Mouse (Mus musculus) MEL (cell line): ENCODE measurements around the gene Guca2a. TPM values are rescaled to one million over a fixed set of nuclear protein-coding genes. Genes with fewer than 3 reads are reported as not detected.

ENCODE experiments used
- DNase-seq: peaks from one replicate; pipeline ENCODE4 v3.0.0; 2011; ENCODE audit warnings: low read depth, low spot score
- H3K27ac ChIP-seq: 2 replicates; pipeline ENCODE4 v1.5.1; 2012; ENCODE audit warnings: low read depth, mild to moderate bottlenecking, control low read depth, low read length, moderate library complexity; ENCODE audit not compliant: control insufficient read depth
- H3K27me3 ChIP-seq, 2 experiments: fragments of 150-350 bp in 1 of 2; sonication (generic) in 1 of 2; 2 replicates each; pipeline ENCODE4 v1.6.1; 2012; ENCODE audit warnings: low read length in 2 of 2, mild to moderate bottlenecking in 2 of 2, improper control_type of control experiment in 1 of 2, moderate library complexity in 1 of 2; ENCODE audit not compliant: insufficient read depth in 2 of 2, control insufficient read depth in 1 of 2
- H3K36me3 ChIP-seq, 2 experiments: 2 replicates each; pipeline ENCODE4 v1.6.1; 2012 to 2014; ENCODE audit warnings: low read length in 2 of 2, improper control_type of control experiment in 1 of 2, inconsistent platforms in 1 of 2, mild to moderate bottlenecking in 1 of 2; ENCODE audit not compliant: insufficient read depth in 2 of 2, control insufficient read depth in 1 of 2
- H3K4me1 ChIP-seq, 2 experiments: fragments of 150-350 bp in 1 of 2; sonication (generic) in 1 of 2; 2 replicates each; pipeline ENCODE4 v1.6.1; 2012; ENCODE audit warnings: low read length in 2 of 2, improper control_type of control experiment in 1 of 2, mild to moderate bottlenecking in 1 of 2; ENCODE audit not compliant: insufficient read depth in 2 of 2, control insufficient read depth in 1 of 2
- H3K4me3 ChIP-seq, 2 experiments: fragments of 150-350 bp in 1 of 2; sonication (generic) in 1 of 2; 2 replicates each; pipeline ENCODE4 v1.5.1; 2012; ENCODE audit warnings: low read depth in 2 of 2, low read length in 2 of 2, mild to moderate bottlenecking in 2 of 2, moderate library complexity in 2 of 2, control low read depth in 1 of 2, improper control_type of control experiment in 1 of 2; ENCODE audit not compliant: control insufficient read depth in 1 of 2, insufficient read depth in 1 of 2
- H3K79me2 ChIP-seq: 2 replicates; pipeline ENCODE4 v1.6.1; 2012; ENCODE audit warnings: mild to moderate bottlenecking, low read length, moderate library complexity; ENCODE audit not compliant: control insufficient read depth, poor library complexity, insufficient read depth
- H3K9ac ChIP-seq: 2 replicates; pipeline ENCODE4 v1.6.1; 2012; ENCODE audit warnings: low read depth, mild to moderate bottlenecking, control low read depth, low read length, moderate library complexity; ENCODE audit not compliant: control insufficient read depth, poor library complexity, severe bottlenecking
- H3K9me3 ChIP-seq: fragments of 150-350 bp; sonication (generic); replicated peaks from 2 replicates; pipeline ENCODE4 v1.6.1; 2012; ENCODE audit warnings: mild to moderate bottlenecking, low read length, improper control_type of control experiment, moderate library complexity; ENCODE audit not compliant: insufficient read depth
- BHLHE40 ChIP-seq: IDR thresholded peaks from 2 replicates; pipeline ENCODE4 v1.6.1; 2012; ENCODE audit warnings: low read depth, mild to moderate bottlenecking, inconsistent platforms, low read length, improper control_type of control experiment, borderline replicate concordance
- CHD1 ChIP-seq: IDR thresholded peaks from 2 replicates; pipeline ENCODE4 v1.6.1; 2012; ENCODE audit warnings: low read depth, mild to moderate bottlenecking, inconsistent platforms, low read length, improper control_type of control experiment
- CHD2 ChIP-seq: IDR thresholded peaks from 2 replicates; pipeline ENCODE4 v1.6.1; 2011; ENCODE audit warnings: low read length, improper control_type of control experiment
- CTCF ChIP-seq, 3 experiments: IDR thresholded peaks in 2 of 3; conservative IDR thresholded peaks in 1 of 3; 2 replicates each; pipeline ENCODE4 v1.5.1; 2011 to 2012; ENCODE audit warnings: low read length in 3 of 3, low read depth in 2 of 3, mild to moderate bottlenecking in 2 of 3, improper control_type of control experiment in 1 of 3, inconsistent platforms in 1 of 3, mixed read lengths in 1 of 3, moderate library complexity in 1 of 3; ENCODE audit not compliant: control insufficient read depth in 1 of 3, insufficient read depth in 1 of 3, poor library complexity in 1 of 3, severe bottlenecking in 1 of 3
- E2F4 ChIP-seq: IDR thresholded peaks from 2 replicates; pipeline ENCODE4 v1.6.1; 2011; ENCODE audit warnings: low read depth, low read length, improper control_type of control experiment, borderline replicate concordance
- ELF1 ChIP-seq: IDR thresholded peaks from 2 replicates; pipeline ENCODE4 v1.6.1; 2014; ENCODE audit warnings: low read depth, mild to moderate bottlenecking, inconsistent platforms, low read length, improper control_type of control experiment, moderate library complexity
- ETS1 ChIP-seq: IDR thresholded peaks from 2 replicates; pipeline ENCODE4 v1.6.1; 2012; ENCODE audit warnings: low read depth, mild to moderate bottlenecking, inconsistent platforms, low read length, improper control_type of control experiment, moderate library complexity
- GABPA ChIP-seq: IDR thresholded peaks from 2 replicates; pipeline ENCODE4 v1.6.1; 2012; ENCODE audit warnings: low read depth, mild to moderate bottlenecking, inconsistent platforms, low read length, improper control_type of control experiment, moderate library complexity
- HCFC1 ChIP-seq: IDR thresholded peaks from 2 replicates; pipeline ENCODE4 v1.6.1; 2012; ENCODE audit warnings: low read depth, mild to moderate bottlenecking, inconsistent platforms, low read length, improper control_type of control experiment, moderate library complexity
- JUND ChIP-seq: IDR thresholded peaks from 2 replicates; pipeline ENCODE4 v1.6.1; 2011; ENCODE audit warnings: low read depth, mild to moderate bottlenecking, improper control_type of control experiment, low read length
- KAT2A ChIP-seq: conservative IDR thresholded peaks from 2 replicates; pipeline ENCODE4 v1.6.1; 2012; ENCODE audit warnings: low read depth, low read length, improper control_type of control experiment, inconsistent platforms
- MAFK ChIP-seq: IDR thresholded peaks from 2 replicates; pipeline ENCODE4 v1.6.1; 2011; ENCODE audit warnings: low read depth, mild to moderate bottlenecking, low read length, improper control_type of control experiment, borderline replicate concordance
- MAZ ChIP-seq: IDR thresholded peaks from 2 replicates; pipeline ENCODE4 v1.6.1; 2012; ENCODE audit warnings: low read depth, mild to moderate bottlenecking, inconsistent platforms, low read length, improper control_type of control experiment
- MEF2A ChIP-seq: IDR thresholded peaks from 2 replicates; pipeline ENCODE4 v1.6.1; 2014; ENCODE audit warnings: low read depth, mild to moderate bottlenecking, inconsistent platforms, low read length, improper control_type of control experiment; ENCODE audit not compliant: poor library complexity, insufficient replicate concordance, severe bottlenecking; ENCODE audit errors: extremely low read depth
- MXI1 ChIP-seq: IDR thresholded peaks from 2 replicates; pipeline ENCODE4 v1.6.1; 2011; ENCODE audit warnings: mild to moderate bottlenecking, low read depth, low read length, improper control_type of control experiment
- NRF1 ChIP-seq: IDR thresholded peaks from 2 replicates; pipeline ENCODE4 v1.6.1; 2014; ENCODE audit warnings: low read depth, mild to moderate bottlenecking, inconsistent platforms, low read length, improper control_type of control experiment, moderate library complexity; ENCODE audit not compliant: poor library complexity, insufficient read depth, severe bottlenecking
- POLR2A ChIP-seq, 2 experiments: IDR thresholded peaks; 2 replicates each; pipeline ENCODE4 v1.6.1; 2011 to 2012; ENCODE audit warnings: low read length in 2 of 2, mild to moderate bottlenecking in 2 of 2, control low read depth in 1 of 2, improper control_type of control experiment in 1 of 2, low read depth in 1 of 2, moderate library complexity in 1 of 2; ENCODE audit not compliant: control insufficient read depth in 1 of 2, insufficient read depth in 1 of 2, poor library complexity in 1 of 2
- POLR2AphosphoS2 ChIP-seq: IDR thresholded peaks from 2 replicates; pipeline ENCODE4 v1.6.1; 2011; ENCODE audit warnings: low read length, improper control_type of control experiment
- RCOR1 ChIP-seq: IDR thresholded peaks from 2 replicates; pipeline ENCODE4 v1.6.1; 2012; ENCODE audit warnings: low read depth, mild to moderate bottlenecking, inconsistent platforms, low read length, improper control_type of control experiment
- TAL1 ChIP-seq: IDR thresholded peaks from 2 replicates; pipeline ENCODE4 v1.6.1; 2012; ENCODE audit warnings: mild to moderate bottlenecking, inconsistent platforms, low read length, moderate library complexity, mixed read lengths
- TBP ChIP-seq: IDR thresholded peaks from 2 replicates; pipeline ENCODE4 v1.8.0; 2011; ENCODE audit warnings: low read depth, low read length, improper control_type of control experiment
- USF1 ChIP-seq: IDR thresholded peaks from 2 replicates; pipeline ENCODE4 v1.6.1; 2014; ENCODE audit warnings: low read depth, mild to moderate bottlenecking, inconsistent platforms, low read length, improper control_type of control experiment, moderate library complexity
- ZKSCAN1 ChIP-seq: IDR thresholded peaks from 2 replicates; pipeline ENCODE4 v1.6.1; 2012; ENCODE audit warnings: low read depth, mild to moderate bottlenecking, inconsistent platforms, low read length, improper control_type of control experiment, moderate library complexity
- ZMIZ1 ChIP-seq: IDR thresholded peaks from 2 replicates; pipeline ENCODE4 v1.6.1; 2012; ENCODE audit warnings: low read depth, mild to moderate bottlenecking, inconsistent platforms, low read length, improper control_type of control experiment, moderate library complexity
- polyA plus RNA-seq, 2 experiments: library from polyadenylated mRNA; stranded (reverse) in 1 of 2; unstranded in 1 of 2; fragments of >175 nt in 1 of 2; fragments of >200 nt in 1 of 2; gene quantifications; 2 replicates each; pipeline versions ENCODE4 v1.2.1 to v1.2.4; 2012; ENCODE audit warnings: low replicate concordance in 2 of 2, low read depth in 1 of 2; ENCODE audit not compliant: insufficient read length in 2 of 2, insufficient read depth in 1 of 2, missing spikeins in 1 of 2
- total RNA-seq: library from RNA; depleted of rRNA; stranded (reverse); fragments of 300-350 nt; gene quantifications from 2 replicates; pipeline ENCODE4 v1.2.3, GENCODE M21; 2012

Guca2a gene
- total and polyA plus RNA-seq, 3 experiments = not detected

- no peaks in the 10 kb centered on the region for H3K27me3 ChIP-seq
- H3K27ac ChIP-seq = no peak overlapping the region
- H3K4me1 ChIP-seq = peaks cover 0 to under 1% of the 10 kb centered on the region in 2 experiments; a peak in 1 of 4 replicates
- peaks cover 4% of the 10 kb centered on the region; the same call in 1 of the 2 replicates for H3K79me2 ChIP-seq
- peaks cover 2 to 4% of the 10 kb centered on the region in 2 experiments for H3K36me3 ChIP-seq
- no peak overlapping the region for H3K4me3 ChIP-seq
- H3K9me3 ChIP-seq = no peaks in the 10 kb centered on the region
- H3K9ac ChIP-seq = no peak overlapping the region
- no peak for DNase-seq
- no peak for TF ChIP-seq JUND
- no peak for TF ChIP-seq HCFC1
- no peak for TF ChIP-seq CHD2
- no peak for TF ChIP-seq ZKSCAN1
- TF ChIP-seq E2F4 = no peak
- no peak for TF ChIP-seq ELF1
- no peak for TF ChIP-seq POLR2A (IDR thresholded peaks at IDR 0.05; ENCODE audit: control insufficient read depth in 1 of 2, insufficient read depth in 1 of 2, low read depth in 1 of 2, low read length in 2 of 2, poor library complexity in 1 of 2)
- no peak for TF ChIP-seq NRF1
- TF ChIP-seq TAL1 = no peak
- no peak for TF ChIP-seq CHD1
- TF ChIP-seq TBP = no peak
- TF ChIP-seq CTCF (IDR thresholded peaks at IDR 0.05 in 2 of 3, conservative IDR thresholded peaks at IDR 0.05 in 1 of 3; ENCODE audit: control insufficient read depth in 1 of 3, insufficient read depth in 1 of 3, low read depth in 2 of 3, low read length in 3 of 3, poor library complexity in 1 of 3, severe bottlenecking in 1 of 3) = no peak
- no peak for TF ChIP-seq MEF2A
- no peak for TF ChIP-seq MAFK
- TF ChIP-seq RCOR1 = no peak
- TF ChIP-seq ETS1 = no peak
- no peak for TF ChIP-seq MAZ
- no peak for TF ChIP-seq GABPA
- TF ChIP-seq BHLHE40 = no peak
- TF ChIP-seq POLR2AphosphoS2 = no peak
These were observed 43.2 kb upstream of the Guca2a start for GRCm38 (mm10) chr4:119594331-119594730.

- Histone ChIP-seq H3K4me3 (no peak overlapping the region), H3K79me2 (peaks cover 6% of the 10 kb centered on the region; the same call in 1 of the 2 replicates), H3K27me3 (no peaks in the 10 kb centered on the region), H3K9me3 (no peaks in the 10 kb centered on the region), H3K9ac (no peak overlapping the region), H3K4me1 (peaks cover 0 to 2% of the 10 kb centered on the region in 2 experiments; a peak in 1 of 4 replicates), H3K27ac (no peak overlapping the region), H3K36me3 (peaks cover 0 to 7% of the 10 kb centered on the region in 2 experiments; a peak in 2 of 4 replicates)
- TF ChIP-seq POLR2AphosphoS2 (no peak), MEF2A (no peak), MAFK (no peak), RCOR1 (no peak), USF1 (no peak), ZMIZ1 (no peak), KAT2A (no peak), BHLHE40 (no peak), MXI1 (no peak)
- no peak for DNase-seq
These were observed 37.9 kb upstream of the Guca2a start for GRCm38 (mm10) chr4:119599605-119600004.
